Mouse (Mus musculus) Patski (cell line): ENCODE results near the gene Klhl41. TPM values are rescaled to one million over a fixed set of nuclear protein-coding genes. Genes with fewer than 3 reads are reported as not detected.

Experiments used
- ATAC-seq: fragments of 100-300 bp; one replicate; pipeline ENCODE4 v1.8.0; 2021
- CTCF ChIA-PET: fragments of 350-600 bp; sonication (Branson Sonifier 250); formaldehyde crosslinking; loops from one replicate; lab custom pipeline; 2022; ENCODE audit warnings: inconsistent platforms; lab: Charles Lee
- POLR2A ChIA-PET: fragments of 350-600 bp; sonication (Branson Sonifier 250); formaldehyde crosslinking; loops from one replicate; lab custom pipeline; 2022; ENCODE audit warnings: antibody characterized with exemption, inconsistent platforms; lab: Charles Lee
- DNase-seq: peaks from one replicate; pipeline ENCODE4 v3.0.0-alpha.2; 2011; ENCODE audit warnings: low read depth, low spot score
- H3K27me3 ChIP-seq: fragments of 371-371 bp; one replicate; pipeline ENCODE4 v1.5.1; 2021
- CTCF ChIP-seq: fragments of 100-300 bp; IDR thresholded peaks from one replicate; pipeline ENCODE4 v1.5.1; 2021
- in situ Hi-C: fragments of 300-500 bp; cut with MboI; formaldehyde crosslinking; loops from 3 replicates; pipeline ENCODE4 v1.11.1; 2018; ENCODE audit warnings: low pct_unique_long_range_greater_than_20kb, mixed read lengths
- polyA plus RNA-seq: library from polyadenylated mRNA; unstranded; gene quantifications from one replicate; pipeline ENCODE4 v1.2.3, GENCODE M21; 2021

Gene Klhl41
- polyA plus RNA-seq, 1 experiment from 2014 or later, result 0.35 TPM

GRCm38 (mm10) chr2:69679990-69680389, 10.1 kb downstream of the Klhl41 start:
- ChIA-PET CTCF (interaction anchor here (1.0 to 1.5 kb wide), 8 partner anchors 10 to 54 kb away, joined by 3 to 5 read pairs (median 3); partner anchors contain the start of gene Klhl41), POLR2A (interaction anchor here (0.5 kb wide), 1 partner anchor 24 kb away, joined by 6 read pairs; no protein-coding TSS in a partner anchor)
- DNase-seq (no peak), ATAC-seq (no peak)
- H3K27me3 ChIP-seq, result no peaks in the 10 kb centered on the region
- in situ Hi-C loops, result loop anchor here (5.0 kb wide), 1 partner anchor 43 kb away; no protein-coding TSS in a partner anchor
- TF ChIP-seq CTCF, result peak; percentile 56

- DNase-seq, result no peak
- in situ Hi-C loops, result no loop called here
- ATAC-seq, result no peak
- no peak for TF ChIP-seq CTCF
- CTCF ChIA-PET, result no interaction called here
- no peaks in the 10 kb centered on the region for H3K27me3 ChIP-seq
- POLR2A ChIA-PET, result no interaction called here
These were observed 12.0 kb downstream of the Klhl41 start for GRCm38 (mm10) chr2:69681931-69682330.

GRCm38 (mm10) chr2:69683036-69683805, 13.3 kb downstream of the Klhl41 start:
- POLR2A ChIA-PET, result no interaction called here
- CTCF ChIA-PET, result interaction anchor here (0.6 kb wide), 1 partner anchor 18 kb away, joined by 4 read pairs; no protein-coding TSS in a partner anchor
- no peak for TF ChIP-seq CTCF
- no peak for ATAC-seq
- in situ Hi-C loops, result no loop called here
- no peak for DNase-seq
- H3K27me3 ChIP-seq, result no peaks in the 10 kb centered on the region

GRCm38 (mm10) chr2:69684488-69684887, 14.6 kb downstream of the Klhl41 start:
- ChIA-PET POLR2A (no interaction called here), CTCF (interaction anchor here (0.7 kb wide), 1 partner anchor 29 kb away, joined by 3 read pairs; the partner anchor contains the start of gene Fastkd1)
- ATAC-seq (no peak), DNase-seq (no peak)
- no peaks in the 10 kb centered on the region for H3K27me3 ChIP-seq
- in situ Hi-C loops, result no loop called here
- TF ChIP-seq CTCF, result no peak

GRCm38 (mm10) chr2:69690214-69690613, 20.3 kb downstream of the Klhl41 start:
- POLR2A ChIA-PET, result interaction anchor here (2.0 kb wide), 1 partner anchor 10 kb away, joined by 6 read pairs; no protein-coding TSS in a partner anchor
- DNase-seq, result no peak
- in situ Hi-C loops, result no loop called here
- no peak for ATAC-seq
- CTCF ChIA-PET, result interaction anchor here (1.3 to 1.5 kb wide), 3 partner anchors 10 to 57 kb away, joined by 3 to 5 read pairs (median 3); no protein-coding TSS in a partner anchor
- no peaks in the 10 kb centered on the region for H3K27me3 ChIP-seq
- no peak for TF ChIP-seq CTCF

- CTCF ChIA-PET, result interaction anchor here (1.3 to 1.5 kb wide), 4 partner anchors 11 to 56 kb away, joined by 3 to 5 read pairs (median 3); no protein-coding TSS in a partner anchor
- DNase-seq, result no peak
- no peaks in the 10 kb centered on the region for H3K27me3 ChIP-seq
- ATAC-seq, result no peak
- POLR2A ChIA-PET, result interaction anchor here (2.0 kb wide), 1 partner anchor 9 kb away, joined by 6 read pairs; no protein-coding TSS in a partner anchor
- in situ Hi-C loops, result no loop called here
- no peak for TF ChIP-seq CTCF
These were observed 20.9 kb downstream of the Klhl41 start for GRCm38 (mm10) chr2:69690843-69691242.

- peak; percentile 36 for TF ChIP-seq CTCF
- POLR2A ChIA-PET, result no interaction called here
- CTCF ChIA-PET, result no interaction called here
These were observed 23.6 kb downstream of the Klhl41 start for GRCm38 (mm10) chr2:69693501-69693900.

GRCm38 (mm10) chr2:69700446-69700845, 30.5 kb downstream of the Klhl41 start:
- no peaks in the 10 kb centered on the region for H3K27me3 ChIP-seq
- ChIA-PET CTCF (interaction anchor here (1.0 to 2.2 kb wide), 4 partner anchors 8 to 20 kb away, joined by 4 to 5 read pairs (median 4); no protein-coding TSS in a partner anchor), POLR2A (interaction anchor here (1.5 kb wide), 1 partner anchor 10 kb away, joined by 6 read pairs; no protein-coding TSS in a partner anchor)
- ATAC-seq (no peak), DNase-seq (no peak)
- in situ Hi-C loops, result no loop called here
- no peak for TF ChIP-seq CTCF

More at GRCm38 (mm10) chr2:69693501-69693900, 23.6 kb downstream of the Klhl41 start:
- ATAC-seq, result no peak
- no peaks in the 10 kb centered on the region for H3K27me3 ChIP-seq
- no peak for DNase-seq
- in situ Hi-C loops, result no loop called here

- no peak for DNase-seq
- ChIA-PET CTCF (interaction anchor here (1.4 kb wide), 1 partner anchor 28 kb away, joined by 3 read pairs; no protein-coding TSS in a partner anchor), POLR2A (interaction anchor here (0.6 to 2.0 kb wide), 2 partner anchors 11 to 77 kb away, joined by 3 to 8 read pairs; partner anchors contain the start of gene Ppig)
These were observed 42.3 kb downstream of the Klhl41 start for GRCm38 (mm10) chr2:69712171-69712570.

GRCm38 (mm10) chr2:69712981-69713625, 43.2 kb downstream of the Klhl41 start, which contains the start of gene Fastkd1:
TSS of gene Fastkd1 (minus strand) at chr2:69713516.
- CTCF ChIA-PET, result interaction anchor here (1.1 to 1.4 kb wide), 2 partner anchors 24 to 29 kb away, joined by 3 read pairs; no protein-coding TSS in a partner anchor
- POLR2A ChIA-PET, result interaction anchor here (2.0 kb wide), 1 partner anchor 10 kb away, joined by 8 read pairs; the partner anchor contains the start of gene Ppig
- in situ Hi-C loops, result no loop called here

More at GRCm38 (mm10) chr2:69712171-69712570, 42.3 kb downstream of the Klhl41 start:
- H3K27me3 ChIP-seq, result peaks cover 5% of the 10 kb centered on the region
- in situ Hi-C loops, result no loop called here
- no peak for ATAC-seq
- no peak for TF ChIP-seq CTCF

More at GRCm38 (mm10) chr2:69712981-69713625, 43.2 kb downstream of the Klhl41 start, which contains the start of gene Fastkd1:
- ATAC-seq, result peak; percentile 95
- H3K27me3 ChIP-seq, result peaks cover 5% of the 10 kb centered on the region
- no peak for TF ChIP-seq CTCF
- DNase-seq, result peak; percentile 33
